Mouse (Mus musculus): ENCODE data around the gene Gm3591.
"Not testable (repeated sequence)": the region's sequence is repeated elsewhere in the genome, so short reads cannot be mapped to it uniquely, and the experiment has no call there.

The Gm3591 gene

GRCm38 (mm10) chr14:6412382-6412781 lies at the start of gene Gm3591:
Gm3591 (minus strand) TSS chr14:6412482.
- DNase-seq (ENCODE audit: low spot score), result not testable (repeated sequence)

- DNase-seq (ENCODE audit: low spot score), result not testable (repeated sequence)
Measured at GRCm38 (mm10) chr14:6444511-6444910, 32.2 kb upstream of the Gm3591 start, which contains the start of gene Gm3594. Gm3594 (minus strand) TSS chr14:6444611.

- not testable (repeated sequence) for DNase-seq (ENCODE audit: low spot score)
Measured at GRCm38 (mm10) chr14:6440774-6441173, 28.5 kb upstream of the Gm3591 start.

- DNase-seq (ENCODE audit: low spot score), result not testable (repeated sequence)
Measured at GRCm38 (mm10) chr14:6440206-6440605, 27.9 kb upstream of the Gm3591 start.

- DNase-seq (ENCODE audit: low spot score), result not testable (repeated sequence)
Measured at GRCm38 (mm10) chr14:6426766-6427165, 14.5 kb upstream of the Gm3591 start.

GRCm38 (mm10) chr14:6426353-6426752 lies 14.1 kb upstream of the Gm3591 start:
- not testable (repeated sequence) for DNase-seq (ENCODE audit: low spot score)

- DNase-seq (ENCODE audit: low spot score), result not testable (repeated sequence)
Measured at GRCm38 (mm10) chr14:6390219-6390618, 22.1 kb downstream of the Gm3591 start, which contains the start of gene Gm16440. Gm16440 (minus strand) TSS chr14:6390319.

All from adipocyte (in vitro differentiated cells).